Mouse (Mus musculus) hindbrain, embryonic 15.5 days (tissue): ENCODE measurements around the gene Cox10. TPM values are rescaled to one million over a fixed set of nuclear protein-coding genes. Genes with fewer than 3 reads are reported as not detected.

Experiments used
- ATAC-seq: fragments of 200-750 bp; cut with Nextera tagmentation; 2 replicates; pipeline ENCODE4 v1.8.0; 2017; ENCODE audit warnings: low read depth, moderate number of reproducible peaks, moderate TSS enrichment; ENCODE audit not compliant: low FRiP score
- H3K27ac ChIP-seq: fragments of 300-500 bp; sonication (generic); replicated peaks from 2 replicates; pipeline ENCODE4 v1.5.1; 2015; ENCODE audit warnings: mild to moderate bottlenecking, inconsistent platforms
- H3K27me3 ChIP-seq: fragments of 300-500 bp; sonication (generic); 2 replicates; pipeline ENCODE4 v1.6.1; 2015; ENCODE audit warnings: control low read depth, inconsistent platforms
- H3K36me3 ChIP-seq: fragments of 300-500 bp; sonication (generic); 2 replicates; pipeline ENCODE4 v1.6.1; 2015; ENCODE audit warnings: control low read depth, inconsistent platforms
- H3K4me1 ChIP-seq: fragments of 300-500 bp; sonication (generic); replicated peaks from 2 replicates; pipeline ENCODE4 v1.6.1; 2015; ENCODE audit warnings: control low read depth, inconsistent platforms
- H3K4me2 ChIP-seq: fragments of 300-500 bp; sonication (generic); 2 replicates; pipeline ENCODE4 v1.6.1; 2015; ENCODE audit warnings: moderate library complexity, mild to moderate bottlenecking, inconsistent platforms
- H3K4me3 ChIP-seq: fragments of 300-500 bp; sonication (generic); 2 replicates; pipeline ENCODE4 v1.5.1; 2015; ENCODE audit warnings: mild to moderate bottlenecking, inconsistent platforms
- H3K9ac ChIP-seq: fragments of 300-500 bp; sonication (generic); 2 replicates; pipeline ENCODE4 v1.6.1; 2015; ENCODE audit warnings: inconsistent platforms
- H3K9me3 ChIP-seq: fragments of 300-500 bp; sonication (generic); 2 replicates; pipeline ENCODE4 v1.6.1; 2016; ENCODE audit warnings: control low read depth, inconsistent platforms
- WGBS: fragments of 180-500 bp; shearing (Covaris S2); methylation state at CpG from one replicate; pipeline ENCODE4 v1.1.7; 2015; 5-methylcytosine and 5-hydroxymethylcytosine counted together
- polyA plus RNA-seq: library from polyadenylated mRNA; unstranded; fragments of >200 nt; fragmentation: Nextera tagmentation; extraction: Ambion mirVana; gene quantifications from 2 replicates; pipeline ENCODE4 v1.2.1, GENCODE M21; 2015

Gene Cox10
- polyA plus RNA-seq, 1 experiment from 2014 or later = 23.3 TPM

GRCm38 (mm10) chr11:63990311-63990710 is 89.0 kb downstream of the Cox10 start:
- H3K9me3 ChIP-seq = no peaks in the 10 kb centered on the region
- no peaks in the 10 kb centered on the region for H3K27me3 ChIP-seq
- WGBS = 79% methylated on average over 8 of the region's 8 CpGs
- no peak overlapping the region for H3K4me3 ChIP-seq
- H3K27ac ChIP-seq = no peak overlapping the region
- no peak for ATAC-seq
- H3K36me3 ChIP-seq = no peaks in the 10 kb centered on the region
- H3K4me2 ChIP-seq = no peak overlapping the region
- H3K4me1 ChIP-seq = 0 out of 2 replicates have a peak, but pooled peaks cover 6% of the 10 kb centered on the region
- no peak overlapping the region for H3K9ac ChIP-seq

- 62% methylated on average over 9 of the region's 9 CpGs for WGBS
Measured at GRCm38 (mm10) chr11:63988991-63989860, 90.0 kb downstream of the Cox10 start.

GRCm38 (mm10) chr11:63988031-63988665 is 91.1 kb downstream of the Cox10 start:
- H3K9me3 ChIP-seq = no peaks in the 10 kb centered on the region
- H3K27ac ChIP-seq = no peak overlapping the region
- no peaks in the 10 kb centered on the region for H3K36me3 ChIP-seq
- H3K4me3 ChIP-seq = no peak overlapping the region
- no peaks in the 10 kb centered on the region for H3K27me3 ChIP-seq
- H3K9ac ChIP-seq = no peak overlapping the region
- 0 out of 2 replicates have a peak, but pooled peaks cover 6% of the 10 kb centered on the region for H3K4me1 ChIP-seq
- ATAC-seq = no peak
- 82% methylated on average over 3 of the region's 3 CpGs for WGBS
- H3K4me2 ChIP-seq = no peak overlapping the region

More at GRCm38 (mm10) chr11:63988991-63989860, 90.0 kb downstream of the Cox10 start:
- no peaks in the 10 kb centered on the region for H3K36me3 ChIP-seq
- no peak overlapping the region for H3K4me2 ChIP-seq
- 0 out of 2 replicates have a peak, but pooled peaks cover 6% of the 10 kb centered on the region for H3K4me1 ChIP-seq
- ATAC-seq = no peak
- no peak overlapping the region for H3K27ac ChIP-seq
- no peak overlapping the region for H3K9ac ChIP-seq
- no peaks in the 10 kb centered on the region for H3K9me3 ChIP-seq
- no peak overlapping the region for H3K4me3 ChIP-seq
- H3K27me3 ChIP-seq = no peaks in the 10 kb centered on the region

GRCm38 (mm10) chr11:63986710-63987109 is 92.6 kb downstream of the Cox10 start:
- Histone ChIP-seq H3K4me2 (no peak overlapping the region), H3K36me3 (no peaks in the 10 kb centered on the region), H3K27me3 (no peaks in the 10 kb centered on the region), H3K27ac (no peak overlapping the region), H3K9me3 (no peaks in the 10 kb centered on the region), H3K4me3 (no peak overlapping the region), H3K9ac (no peak overlapping the region), H3K4me1 (peaks cover 14% of the 10 kb centered on the region)
- no peak for ATAC-seq
- whole genome bisulfite sequencing = 89% methylated on average over 4 of the region's 4 CpGs

GRCm38 (mm10) chr11:63985481-63985880 is 93.8 kb downstream of the Cox10 start:
- H3K4me2 ChIP-seq = no peak overlapping the region
- H3K27me3 ChIP-seq = no peaks in the 10 kb centered on the region
- no peak overlapping the region for H3K4me3 ChIP-seq
- no peaks in the 10 kb centered on the region for H3K9me3 ChIP-seq
- H3K27ac ChIP-seq = no peak overlapping the region
- H3K4me1 ChIP-seq = peaks cover 11% of the 10 kb centered on the region
- WGBS = 72% methylated on average over 6 of the region's 6 CpGs
- H3K36me3 ChIP-seq = no peaks in the 10 kb centered on the region
- no peak overlapping the region for H3K9ac ChIP-seq
- no peak for ATAC-seq

- H3K36me3 ChIP-seq = no peaks in the 10 kb centered on the region
- H3K27ac ChIP-seq = no peak overlapping the region
- H3K9me3 ChIP-seq = no peaks in the 10 kb centered on the region
- no peak for ATAC-seq
- 83% methylated on average over 6 of the region's 6 CpGs for WGBS
- no peak overlapping the region for H3K4me3 ChIP-seq
- H3K4me2 ChIP-seq = no peak overlapping the region
- no peak overlapping the region for H3K9ac ChIP-seq
- H3K4me1 ChIP-seq = peaks cover 8% of the 10 kb centered on the region
- no peaks in the 10 kb centered on the region for H3K27me3 ChIP-seq
Measured at GRCm38 (mm10) chr11:63984622-63985168, 94.6 kb downstream of the Cox10 start.

GRCm38 (mm10) chr11:63977741-63978140 is 101.5 kb downstream of the Cox10 start:
- Histone ChIP-seq H3K9me3 (no peaks in the 10 kb centered on the region), H3K4me3 (no peak overlapping the region), H3K27ac (no peak overlapping the region), H3K9ac (no peak overlapping the region), H3K4me1 (peaks cover 5% of the 10 kb centered on the region), H3K36me3 (no peaks in the 10 kb centered on the region), H3K27me3 (no peaks in the 10 kb centered on the region), H3K4me2 (no peak overlapping the region)
- no peak for ATAC-seq
- 81% methylated on average over 2 of the region's 2 CpGs for WGBS

- Histone ChIP-seq H3K4me1 (no peaks in the 10 kb centered on the region), H3K36me3 (no peaks in the 10 kb centered on the region), H3K4me3 (no peak overlapping the region), H3K27me3 (no peaks in the 10 kb centered on the region), H3K9me3 (no peaks in the 10 kb centered on the region), H3K27ac (no peak overlapping the region), H3K9ac (no peak overlapping the region), H3K4me2 (no peak overlapping the region)
- ATAC-seq = no peak
- 90% methylated on average over 2 of the region's 2 CpGs for WGBS
Measured at GRCm38 (mm10) chr11:63976775-63977174, 102.5 kb downstream of the Cox10 start.

GRCm38 (mm10) chr11:63975260-63975899 is 103.9 kb downstream of the Cox10 start:
- Histone ChIP-seq H3K4me2 (no peak overlapping the region), H3K27me3 (no peaks in the 10 kb centered on the region), H3K4me3 (no peak overlapping the region), H3K4me1 (no peaks in the 10 kb centered on the region), H3K9me3 (no peaks in the 10 kb centered on the region), H3K27ac (no peak overlapping the region), H3K36me3 (no peaks in the 10 kb centered on the region), H3K9ac (no peak overlapping the region)
- 85% methylated on average over 13 of the region's 13 CpGs for WGBS
- ATAC-seq = no peak

GRCm38 (mm10) chr11:63973973-63974372 is 105.3 kb downstream of the Cox10 start:
- 50% methylated on average over 2 of the region's 2 CpGs for WGBS
- H3K9ac ChIP-seq = no peak overlapping the region
- peaks cover 8% of the 10 kb centered on the region for H3K4me1 ChIP-seq
- H3K4me2 ChIP-seq = no peak overlapping the region
- no peaks in the 10 kb centered on the region for H3K27me3 ChIP-seq
- no peak overlapping the region for H3K4me3 ChIP-seq
- no peak overlapping the region for H3K27ac ChIP-seq
- ATAC-seq = no peak
- no peaks in the 10 kb centered on the region for H3K36me3 ChIP-seq
- H3K9me3 ChIP-seq = no peaks in the 10 kb centered on the region

GRCm38 (mm10) chr11:63971462-63971861 is 107.8 kb downstream of the Cox10 start:
- Histone ChIP-seq H3K4me3 (no peak overlapping the region), H3K27me3 (no peaks in the 10 kb centered on the region), H3K9me3 (no peaks in the 10 kb centered on the region), H3K9ac (no peak overlapping the region), H3K36me3 (no peaks in the 10 kb centered on the region), H3K4me1 (peaks cover 13% of the 10 kb centered on the region), H3K27ac (no peak overlapping the region), H3K4me2 (no peak overlapping the region)
- ATAC-seq = no peak
- 97% methylated on average over 9 of the region's 9 CpGs for WGBS

GRCm38 (mm10) chr11:63970818-63971217 is 108.5 kb downstream of the Cox10 start:
- Histone ChIP-seq H3K9me3 (no peaks in the 10 kb centered on the region), H3K27ac (no peak overlapping the region), H3K9ac (no peak overlapping the region), H3K4me1 (peaks cover 20% of the 10 kb centered on the region), H3K36me3 (no peaks in the 10 kb centered on the region), H3K4me3 (no peak overlapping the region), H3K4me2 (no peak overlapping the region), H3K27me3 (no peaks in the 10 kb centered on the region)
- WGBS = 92% methylated on average over 6 of the region's 6 CpGs
- ATAC-seq = no peak
